Mouse (Mus musculus): ENCODE results near the gene Mfsd4a.
A peak's percentile ranks its signal among the peaks of the same experiment; 100 is the strongest.

The Mfsd4a gene

DNA sequence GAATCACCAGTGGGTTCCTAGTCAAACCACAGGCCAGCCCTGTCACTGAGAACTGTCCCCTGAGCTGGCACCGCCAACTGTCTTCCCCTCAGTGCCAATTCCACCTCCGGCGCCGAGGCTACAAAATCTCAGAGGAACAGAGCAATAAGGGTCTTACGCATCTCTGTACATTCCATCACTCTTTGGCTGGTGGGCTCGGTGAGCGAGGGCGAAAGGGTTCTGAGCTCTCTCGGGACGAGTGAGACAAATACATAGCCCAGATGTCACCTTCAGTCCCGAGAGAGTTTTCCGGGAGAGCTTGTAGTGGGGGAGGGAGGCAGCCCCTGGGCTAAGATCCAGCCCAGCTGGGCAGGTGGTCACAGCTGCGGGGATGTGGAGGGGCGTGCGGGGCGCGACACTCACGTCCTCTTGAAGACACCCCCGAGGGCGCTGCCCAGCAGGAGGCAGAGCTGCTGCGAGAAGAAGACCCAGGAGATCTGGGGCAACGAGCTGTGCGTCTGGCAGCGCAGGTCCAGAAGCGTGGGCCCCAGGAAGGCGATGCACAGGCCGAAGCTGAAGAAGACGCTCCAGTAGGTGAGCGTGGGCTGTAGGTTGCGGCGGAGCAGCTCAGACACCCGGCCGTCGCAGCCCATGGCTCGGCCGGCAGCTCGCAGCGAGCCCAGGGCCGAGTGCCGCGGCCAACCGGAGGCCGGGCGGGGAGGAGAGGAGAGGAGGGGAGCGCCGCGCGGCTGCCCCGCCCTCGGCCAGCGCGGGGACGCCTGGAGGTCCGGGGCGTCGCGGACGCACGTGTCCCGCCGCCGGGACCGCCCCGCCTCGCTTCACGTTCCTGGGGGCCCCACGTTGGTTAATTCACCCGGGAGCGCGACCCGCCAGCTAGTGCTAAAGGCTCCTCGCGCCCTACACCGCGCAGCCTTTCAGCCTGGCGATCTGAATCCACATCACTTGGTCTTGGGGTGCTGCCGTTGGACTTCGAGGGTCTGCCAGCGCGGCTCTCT lies at the start of gene Mfsd4a:
Mfsd4a (minus strand) TSS at position 802 of the 995 bp plus-strand sequence.
- DNase-seq (ENCODE audit: low spot score in 2 of 2) = peak; percentile 27 to 30

DNA sequence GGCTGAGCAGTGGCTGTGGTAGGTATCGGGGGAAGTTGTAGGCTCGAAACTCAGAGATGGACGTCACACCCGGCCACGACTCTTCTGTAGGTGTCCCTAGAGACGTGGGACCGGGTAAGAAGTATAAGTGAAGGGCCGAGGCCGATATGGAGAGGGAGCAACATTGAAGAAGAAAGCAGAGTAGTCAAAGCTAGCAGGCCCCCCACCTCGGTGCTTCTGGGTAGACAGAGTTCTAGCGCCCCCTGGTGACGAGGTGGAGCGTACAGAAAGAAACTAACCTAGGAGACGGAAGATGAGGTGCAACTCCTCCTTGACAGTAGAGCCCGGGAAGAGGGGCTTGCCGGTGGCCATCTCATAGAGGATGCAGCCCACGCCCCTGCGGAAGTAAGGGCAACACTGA lies 48.7 kb upstream of the Mfsd4a start:
- DNase-seq (ENCODE audit: low spot score in 2 of 2) = peak; percentile 56 to 61

DNA sequence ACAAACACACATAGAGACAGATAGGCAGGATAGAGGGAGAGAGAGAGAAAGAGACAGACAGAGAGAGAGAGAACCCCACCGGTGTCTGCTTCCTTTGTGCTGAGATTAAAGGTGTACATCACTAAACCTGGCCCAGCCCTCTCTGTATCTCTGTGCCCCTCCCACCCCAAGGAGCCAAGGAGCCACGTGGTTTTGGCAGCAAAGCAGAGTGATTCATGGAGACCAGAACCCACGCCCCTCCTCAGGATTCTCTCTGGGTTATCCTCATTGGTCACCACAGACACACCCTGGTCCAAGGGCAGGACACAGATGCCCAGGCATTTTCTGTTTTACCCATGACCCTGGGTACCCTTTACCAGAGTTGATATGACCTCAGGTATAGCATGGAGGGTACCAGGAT lies 45.2 kb upstream of the Mfsd4a start:
- DNase-seq (ENCODE audit: low spot score in 2 of 2) = no peak

- no peak for DNase-seq (ENCODE audit: low spot score in 2 of 2)
Observed at GRCm38 (mm10) chr1:132112426-132112825, 44.6 kb upstream of the Mfsd4a start.

GRCm38 (mm10) chr1:132111411-132111810 lies 43.5 kb upstream of the Mfsd4a start:
- DNase-seq (ENCODE audit: low spot score in 2 of 2) = no peak

GRCm38 (mm10) chr1:132109368-132109767 lies 41.5 kb upstream of the Mfsd4a start:
- no peak for DNase-seq (ENCODE audit: low spot score in 2 of 2)

GRCm38 (mm10) chr1:132104353-132104752 lies 36.5 kb upstream of the Mfsd4a start:
- DNase-seq (ENCODE audit: low spot score in 2 of 2) = no peak

- peak; percentile 38 for DNase-seq (ENCODE audit: low spot score in 2 of 2)
Observed at GRCm38 (mm10) chr1:132101953-132102697, 34.3 kb upstream of the Mfsd4a start.

GRCm38 (mm10) chr1:132099775-132100174 lies 31.9 kb upstream of the Mfsd4a start:
- DNase-seq (ENCODE audit: low spot score in 2 of 2) = no peak

- DNase-seq (ENCODE audit: low spot score in 2 of 2) = no peak
Observed at GRCm38 (mm10) chr1:132099016-132099415, 31.2 kb upstream of the Mfsd4a start.

GRCm38 (mm10) chr1:132098076-132098475 lies 30.2 kb upstream of the Mfsd4a start:
- DNase-seq (ENCODE audit: low spot score in 2 of 2) = no peak

- peak; percentile 11 to 19 for DNase-seq (ENCODE audit: low spot score in 2 of 2)
Observed at GRCm38 (mm10) chr1:132095356-132096004, 27.6 kb upstream of the Mfsd4a start.

DNA sequence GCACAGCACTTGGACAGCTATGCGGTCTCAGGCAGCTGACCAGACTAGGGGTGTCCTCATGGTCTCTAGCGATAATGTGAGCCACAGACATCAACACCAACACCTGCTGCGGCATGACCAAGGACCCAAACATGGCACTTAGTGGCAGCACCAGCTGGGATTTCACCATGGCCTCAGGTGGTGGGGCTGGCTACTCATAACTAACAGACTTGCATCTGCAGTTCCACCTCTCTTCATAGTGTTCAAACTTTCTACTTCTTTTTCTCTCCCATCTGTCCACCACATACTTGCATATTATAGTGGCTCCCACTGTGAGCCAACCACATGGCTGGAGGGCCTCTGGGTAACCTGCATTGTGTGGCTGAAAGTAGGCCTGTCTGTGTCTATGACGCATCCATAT lies 25.4 kb upstream of the Mfsd4a start:
- no peak for DNase-seq (ENCODE audit: low spot score in 2 of 2)

DNA sequence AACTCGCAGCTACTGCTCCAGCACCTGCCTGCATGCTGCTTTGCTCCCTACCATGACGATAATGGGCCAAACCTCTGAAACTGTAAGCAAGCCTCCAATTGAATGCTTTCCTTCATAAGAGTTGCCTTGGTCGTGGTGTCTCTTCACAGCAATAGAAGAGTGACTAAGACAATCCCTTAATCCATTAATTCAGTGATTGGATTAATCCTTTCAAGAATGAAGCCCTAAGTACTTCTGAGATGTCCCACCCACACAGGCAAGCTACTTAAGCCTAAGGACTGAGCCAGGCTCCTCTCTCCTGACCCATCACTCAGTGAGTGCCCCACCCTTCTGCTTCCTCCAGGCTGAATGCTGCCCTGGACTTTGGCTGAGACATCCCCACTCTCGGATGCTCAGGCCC lies 22.4 kb upstream of the Mfsd4a start:
- no peak for DNase-seq (ENCODE audit: low spot score in 2 of 2)

GRCm38 (mm10) chr1:132089767-132090166 lies 21.9 kb upstream of the Mfsd4a start:
- no peak for DNase-seq (ENCODE audit: low spot score in 2 of 2)

DNA sequence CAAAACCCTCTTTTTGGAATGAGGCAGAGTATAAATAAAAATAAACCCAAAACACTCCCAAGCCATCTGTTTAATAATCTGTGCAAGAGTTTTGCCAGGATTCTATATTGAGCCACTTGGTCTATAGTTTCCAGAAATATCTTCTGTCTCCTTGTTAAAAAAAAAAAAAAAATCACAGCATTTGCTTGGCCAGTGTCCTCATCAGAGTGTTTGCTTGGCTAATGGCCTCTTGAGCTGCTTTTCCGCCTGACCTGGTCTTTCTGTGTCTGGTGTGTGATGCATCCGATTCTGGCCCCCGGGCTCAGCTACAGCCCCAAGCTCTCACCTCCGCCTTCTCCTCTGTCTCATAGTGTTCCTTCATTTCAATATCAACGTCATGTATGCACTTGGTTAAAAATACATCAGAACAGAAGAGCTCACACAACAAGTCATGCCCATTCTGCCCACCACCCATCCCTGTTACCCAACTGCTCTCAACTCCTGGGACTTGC lies 20.4 kb upstream of the Mfsd4a start:
- no peak for DNase-seq (ENCODE audit: low spot score in 2 of 2)

GRCm38 (mm10) chr1:132085181-132086049 lies 17.6 kb upstream of the Mfsd4a start:
- no peak for DNase-seq (ENCODE audit: low spot score in 2 of 2)

GRCm38 (mm10) chr1:132078413-132078812 lies 10.6 kb upstream of the Mfsd4a start:
- no peak for DNase-seq (ENCODE audit: low spot score in 2 of 2)

DNA sequence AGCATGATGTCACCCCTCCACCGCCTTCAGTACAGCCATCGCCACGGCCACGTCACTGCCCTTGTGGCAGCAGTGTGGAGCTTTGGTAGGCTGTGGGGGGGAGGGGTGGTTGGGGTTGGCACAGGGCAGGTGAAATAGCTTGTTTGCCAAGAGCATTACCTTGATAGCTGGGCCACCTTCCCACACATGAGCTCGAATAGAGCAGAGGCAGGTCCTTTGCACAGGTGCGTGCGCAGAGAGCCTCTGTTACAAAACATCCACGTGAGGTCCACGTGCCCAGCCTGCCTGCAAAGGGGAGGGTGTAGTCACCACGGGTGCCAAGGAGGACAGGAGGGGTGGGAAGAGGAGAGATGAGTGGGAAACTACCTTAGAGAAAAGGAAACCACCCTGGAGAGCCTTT lies 7.7 kb upstream of the Mfsd4a start:
- DNase-seq (ENCODE audit: low spot score in 2 of 2) = no peak

GRCm38 (mm10) chr1:132070659-132071058 lies 2.8 kb upstream of the Mfsd4a start:
- no peak for DNase-seq (ENCODE audit: low spot score in 2 of 2)

DNA sequence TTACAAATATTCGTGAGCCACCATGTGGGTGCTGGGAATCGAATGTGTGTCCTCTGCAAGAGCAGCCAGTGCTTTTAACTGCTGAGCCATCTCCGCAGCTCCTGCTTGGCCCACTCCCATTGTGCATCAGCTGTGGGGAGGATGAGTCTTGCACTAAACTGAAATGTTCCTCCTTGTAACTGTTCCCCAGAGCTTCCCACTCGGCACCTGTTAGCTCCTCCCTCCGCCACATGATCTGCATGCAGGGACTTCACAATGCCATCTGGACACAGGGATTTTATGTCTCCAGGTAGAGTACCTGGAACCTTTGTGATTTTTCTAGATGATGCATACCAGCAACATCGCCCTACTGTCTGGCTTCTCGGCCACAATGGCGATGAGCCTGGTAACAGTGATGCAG lies 1.6 kb upstream of the Mfsd4a start:
- no peak for DNase-seq (ENCODE audit: low spot score in 2 of 2)
